ENCODE assay signal across 23 mouse cellular contexts in the genomic region with DNA sequence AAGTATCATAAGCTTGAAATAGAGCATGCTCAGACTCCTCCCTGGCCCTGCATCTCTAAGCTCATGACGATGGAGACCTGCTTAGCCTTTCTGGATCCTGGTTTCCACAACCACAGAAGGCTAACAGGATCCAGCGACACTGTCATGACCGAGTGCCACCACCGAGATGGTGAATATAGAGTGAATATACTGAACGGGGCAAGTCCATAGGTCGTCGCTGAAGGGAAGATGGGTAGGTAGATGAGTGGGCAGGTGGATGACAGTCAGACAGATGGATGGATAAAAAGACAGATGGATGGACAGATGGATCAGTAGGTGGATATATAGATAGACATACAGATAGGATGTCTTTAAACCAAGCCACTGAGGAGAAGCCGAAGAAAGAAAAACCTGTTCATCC. TPM values are rescaled to one million over a fixed set of nuclear protein-coding genes. Genes with fewer than 3 reads are reported as not detected.
DNase-seq lines count a peak whose midpoint lies in the region.
"Had no signal": no experiment of that assay in that cellular context is flagged by ENCODE, and none has a peak within 500 bp of the region (broad histone marks: within the 10 kb centered on the region; RNA-seq: fewer than 3 reads in every experiment).

No protein-coding gene starts in this region.

- DNase-seq in frontal cortex, adult 2 months (ENCODE audit: extremely low spot score in 1 of 2, low spot score in 1 of 2) = peak; percentile 57 to 78
- DNase-seq in frontal cortex, postnatal 10 days (ENCODE audit: low spot score in 2 of 2) = no peak
- DNase-seq in layer of hippocampus, adult 9-11 months = peak; percentile 57
- DNase-seq in layer of hippocampus, adult 11-12 months (ENCODE audit: low spot score) = no peak
- DNase-seq in right cerebral cortex, postnatal 25 days = peak; percentile 57
- DNase-seq in right cerebral cortex, postnatal 4 days = no peak
- DNase-seq in kidney, adult 9 months = no peak
- DNase-seq: adrenal gland, postnatal 10 days; adrenal gland, postnatal 36 days; B cell, adult 2 months; embryo, embryonic 11 days; gastrocnemius, adult 2 months; gastrocnemius, postnatal 14 days; heart, adult 18-20 months; heart, postnatal 14 days; heart, postnatal 4 days had no signal

RNA-seq across cellular contexts. Expression of a gene that starts 5.8 kb away (rescaled TPM):
- polyA plus RNA-seq in frontal cortex, adult 2 months (2012; rRNA removed) = 132 and 173 TPM in 2 replicates
- polyA plus RNA-seq: erythroblast, embryonic 14.5 days had no signal

RNA-seq across cellular contexts. Expression of a gene that starts 19.9 kb away (rescaled TPM):
- polyA plus RNA-seq in frontal cortex, adult 2 months (2012; rRNA removed) = 0.19 TPM in 1 of 2 replicates, not detected in the other
- polyA plus RNA-seq: embryonic facial prominence, embryonic 10.5 days; embryonic facial prominence, embryonic 13.5 days; erythroblast, embryonic 14.5 days; G1E; heart, embryonic 12.5 days; inflammation-experienced regulatory T-cells, adult 6 months; Patski had no signal

Comparison
In these comparisons a context has a peak if more than half of its experiments do, and no peak if none do; other contexts are left out.
1. DNase-seq: peak in frontal cortex, adult 2 months (2 of 2), layer of hippocampus, adult 9-11 months (single experiment) and right cerebral cortex, postnatal 25 days (single experiment); none in frontal cortex, postnatal 10 days (0 of 2), layer of hippocampus, adult 11-12 months (single experiment), right cerebral cortex, postnatal 4 days (single experiment) and kidney, adult 9 months (single experiment).